Mouse (Mus musculus) erythroblast, embryonic 14.5 days (primary cell): ENCODE measurements around the gene Chaf1b.

Experiments
- GATA1 ChIP-seq: IDR thresholded peaks from 2 replicates; pipeline ENCODE4 v1.6.1; 2012; ENCODE audit warnings: low read length, inconsistent platforms, mixed read lengths
- TAL1 ChIP-seq: IDR thresholded peaks from 3 replicates; pipeline ENCODE4 v1.6.1; 2012; ENCODE audit warnings: low read length, inconsistent platforms, mixed read lengths

DNA sequence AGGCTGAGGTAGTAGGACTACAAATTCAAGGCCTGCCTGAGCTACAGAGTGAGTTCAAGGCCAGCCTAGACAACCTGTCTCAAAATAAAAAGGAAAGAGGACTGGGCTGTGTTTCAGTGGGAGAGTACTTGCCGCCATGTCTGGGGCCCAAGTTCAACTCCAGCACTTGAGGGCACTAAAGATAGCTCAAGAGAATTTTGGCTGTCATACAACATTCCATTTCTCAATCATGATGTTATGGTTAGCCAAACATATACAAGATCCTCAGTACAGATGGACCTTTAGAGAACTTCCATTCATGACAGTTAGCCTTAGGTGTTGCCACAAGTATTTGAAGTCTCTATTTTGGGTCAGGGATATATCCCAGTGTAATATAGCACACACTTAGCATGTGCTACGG, 49.6 kb upstream of the Chaf1b start:
- no peak for TF ChIP-seq GATA1
- TF ChIP-seq TAL1: no peak
